Mouse (Mus musculus): Measurements from ENCODE around the gene Atp8b4.

DNA sequence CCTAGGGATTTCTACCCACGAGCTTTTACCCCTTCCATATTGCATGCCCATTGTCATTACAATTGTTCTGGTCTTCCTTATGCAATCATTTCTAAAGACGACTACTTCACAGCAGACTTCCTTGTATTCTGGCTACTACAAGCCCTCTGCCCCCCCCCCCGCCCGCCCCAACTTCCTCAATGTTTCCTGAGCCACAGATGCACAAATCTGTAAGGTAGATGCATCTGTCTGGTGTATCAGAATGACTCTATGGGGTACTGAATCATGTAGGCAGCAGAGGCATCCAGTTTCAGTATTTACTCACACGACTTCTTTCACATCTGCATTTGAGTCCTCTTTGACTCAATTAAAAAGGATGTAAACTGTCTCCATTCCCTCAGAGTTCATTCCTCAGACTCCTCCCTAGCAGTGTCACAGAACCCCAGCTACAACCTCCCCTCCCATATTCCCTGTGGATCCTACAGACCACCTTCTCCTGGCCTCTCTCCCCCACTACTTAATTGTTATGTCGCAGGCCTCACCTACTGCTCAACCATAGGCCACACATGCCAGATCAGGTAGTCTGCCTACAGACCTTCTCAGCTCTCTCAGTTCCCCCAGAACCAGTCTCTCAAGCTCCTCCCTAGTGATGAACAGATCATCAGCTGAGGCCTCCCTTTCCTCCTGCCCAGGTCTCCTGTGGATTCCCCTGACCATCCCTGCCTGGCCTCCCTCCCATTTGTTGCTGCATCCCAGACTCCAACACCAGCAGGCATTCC lies 14.8 kb upstream of the Atp8b4 start:
- TF ChIP-seq CTCF (conservative IDR thresholded peaks at IDR 0.05; ENCODE audit: low read length) (no peak), NANOG (IDR thresholded peaks at IDR 0.05; ENCODE audit: borderline replicate concordance, low read length) (no peak), POU5F1 (IDR thresholded peaks at IDR 0.05; ENCODE audit: borderline replicate concordance, low read length) (no peak)
